Mouse (Mus musculus): Measurements from ENCODE around the gene Itgae.

Gene Itgae

DNA sequence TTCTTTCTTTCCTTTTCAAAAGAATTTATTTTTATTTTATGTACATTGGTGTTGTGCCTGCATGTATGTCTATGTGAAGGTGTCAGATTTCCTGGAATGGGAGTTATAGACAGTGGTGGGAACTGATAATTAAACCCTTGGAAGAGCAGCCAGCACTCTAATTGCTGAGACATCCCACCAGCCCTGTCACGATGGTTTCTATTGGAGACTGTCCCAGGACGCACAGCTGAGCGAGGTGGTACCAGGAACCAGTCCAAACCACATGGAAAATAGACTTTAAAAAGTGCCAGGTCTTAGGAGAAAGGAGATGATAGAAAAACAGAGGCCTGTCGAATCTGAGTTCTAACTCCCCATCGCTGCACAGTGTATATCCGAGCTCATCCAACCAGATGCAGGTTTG, 64.7 kb downstream of the Itgae start:
- DNase-seq: no peak

- DNase-seq: peak; percentile 39
Observed at GRCm38 (mm10) chr11:73159957-73160810, 69.8 kb downstream of the Itgae start, which contains the start of gene P2rx5. Gene P2rx5 (plus strand): TSS chr11:73160421.

DNA sequence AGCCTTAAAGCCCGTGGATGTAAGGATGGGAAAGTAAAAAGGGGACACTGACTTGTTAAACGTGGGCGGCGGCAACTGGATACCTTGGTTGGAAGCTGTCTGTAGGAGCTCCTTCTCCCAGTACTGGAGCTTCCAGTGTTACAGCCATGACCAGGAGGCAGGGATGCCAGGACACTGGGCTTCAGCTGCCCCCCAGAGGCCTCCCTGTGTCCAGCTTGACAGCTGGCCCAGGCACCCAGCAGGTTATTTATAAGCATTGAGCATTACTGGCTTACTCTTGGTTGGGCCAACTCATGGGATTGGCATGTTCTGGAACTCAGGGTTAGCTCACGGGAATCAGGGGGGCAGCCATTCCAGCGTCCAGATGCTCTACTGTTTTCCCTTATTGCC, 70.4 kb downstream of the Itgae start:
- DNase-seq: no peak

- DNase-seq: no peak
Observed at GRCm38 (mm10) chr11:73161616-73162015, 71.2 kb downstream of the Itgae start.

DNA sequence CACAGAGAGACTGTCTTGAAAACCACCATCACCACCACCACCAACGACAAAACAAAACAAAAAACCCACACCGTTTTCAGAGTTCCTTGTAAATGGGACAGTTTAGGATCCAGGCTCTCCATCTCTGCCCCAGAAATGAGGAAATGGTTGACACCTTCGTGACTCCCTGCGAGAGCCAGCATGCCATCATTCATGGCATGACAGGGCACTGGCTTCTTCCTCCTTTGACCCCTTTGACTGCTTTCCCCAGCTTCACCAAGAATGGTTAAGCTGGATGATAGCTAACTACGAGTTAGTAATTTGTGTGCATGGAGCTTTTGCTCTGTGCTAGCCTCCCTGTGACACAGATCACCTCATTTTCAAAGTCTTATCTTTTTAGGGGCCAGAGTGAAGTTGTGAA, 71.9 kb downstream of the Itgae start:
- DNase-seq: no peak

GRCm38 (mm10) chr11:73168071-73168470, 77.7 kb downstream of the Itgae start:
- no peak for DNase-seq

DNA sequence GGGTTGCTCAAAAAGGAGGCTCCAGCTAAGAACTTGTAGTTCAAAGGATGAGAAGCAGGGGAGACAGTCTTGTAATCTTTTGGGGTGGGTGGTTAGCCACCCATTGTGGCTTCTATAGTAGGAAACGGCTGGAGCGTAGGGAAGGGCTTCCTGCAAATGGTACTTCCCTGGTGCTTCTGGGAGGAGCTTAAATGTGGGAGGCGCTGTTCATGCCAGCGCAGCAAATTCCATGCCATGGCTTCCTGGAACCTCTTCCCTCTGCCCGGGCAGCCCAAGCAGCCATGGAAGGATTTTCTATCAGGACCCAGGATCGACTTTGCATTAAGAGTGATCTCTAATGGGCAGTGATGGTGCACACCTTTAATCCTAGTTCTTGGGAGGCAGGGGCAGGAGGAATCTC, 78.2 kb downstream of the Itgae start:
- no peak for DNase-seq

- DNase-seq: peak; percentile 62
Observed at GRCm38 (mm10) chr11:73169231-73169630, 78.8 kb downstream of the Itgae start.

- no peak for DNase-seq
Observed at GRCm38 (mm10) chr11:73172186-73172585, 81.8 kb downstream of the Itgae start.

- DNase-seq: peak; percentile 61
Observed at GRCm38 (mm10) chr11:73175612-73176011, 85.2 kb downstream of the Itgae start.

GRCm38 (mm10) chr11:73176186-73176585, 85.8 kb downstream of the Itgae start:
- DNase-seq: no peak

DNA sequence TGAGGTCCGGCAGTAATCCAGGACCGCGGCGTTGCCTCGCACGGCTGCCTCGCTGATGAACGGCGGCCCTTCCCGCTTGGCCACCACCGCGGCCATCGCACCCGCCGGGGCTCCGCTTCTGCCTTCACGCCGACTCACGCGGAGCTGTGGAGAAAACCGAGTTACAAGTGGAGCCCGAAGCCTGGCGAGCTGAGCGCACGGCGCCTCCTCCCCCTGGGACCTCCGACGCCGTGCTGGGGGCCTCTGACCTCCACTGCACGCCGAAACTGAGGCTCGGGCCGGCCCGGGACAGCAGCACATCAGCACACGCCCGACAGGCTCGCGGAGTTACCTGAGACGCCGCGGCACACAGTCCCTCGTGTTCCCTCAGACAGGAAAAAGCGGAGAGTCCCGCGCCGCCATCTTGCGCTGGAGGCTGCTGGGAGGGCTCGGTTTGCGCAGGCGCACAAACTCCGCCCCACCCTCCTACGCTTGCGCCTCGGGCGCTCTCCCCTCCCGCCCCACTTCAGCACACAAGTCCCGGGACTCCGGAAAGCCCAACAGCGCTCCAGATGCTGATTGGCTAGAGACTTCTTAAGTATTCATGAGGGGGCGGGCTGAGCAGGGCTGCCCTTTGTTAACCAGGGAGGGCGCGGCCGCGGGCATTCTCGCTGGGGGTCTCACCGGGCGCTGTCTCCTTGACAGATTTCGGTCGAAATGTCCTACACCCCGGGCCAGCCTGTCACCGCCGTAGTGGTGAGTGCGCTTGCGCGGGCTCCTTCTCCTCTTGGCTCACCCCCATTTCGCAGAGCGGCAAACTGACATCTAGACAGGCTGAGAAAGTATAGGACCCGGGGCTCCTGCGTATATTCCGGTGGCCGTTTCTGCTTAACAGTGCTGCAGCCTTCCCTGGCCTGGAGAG, 86.5 kb downstream of the Itgae start, which contains the start of the genes Emc6 and Tax1bp3:
TSS of gene Emc6 (minus strand) at position 430 of the 901 bp plus-strand sequence.
TSS of gene Tax1bp3 (plus strand) at position 476 of the 901 bp plus-strand sequence.
- DNase-seq: peak; percentile 97

GRCm38 (mm10) chr11:73177509-73177875, 87.1 kb downstream of the Itgae start:
- DNase-seq: peak; percentile 76

GRCm38 (mm10) chr11:73177895-73178294, 87.5 kb downstream of the Itgae start:
- no peak for DNase-seq

- no peak for DNase-seq
Observed at GRCm38 (mm10) chr11:73185872-73186615, 95.7 kb downstream of the Itgae start.

GRCm38 (mm10) chr11:73187231-73187630, 96.8 kb downstream of the Itgae start:
- no peak for DNase-seq

DNA sequence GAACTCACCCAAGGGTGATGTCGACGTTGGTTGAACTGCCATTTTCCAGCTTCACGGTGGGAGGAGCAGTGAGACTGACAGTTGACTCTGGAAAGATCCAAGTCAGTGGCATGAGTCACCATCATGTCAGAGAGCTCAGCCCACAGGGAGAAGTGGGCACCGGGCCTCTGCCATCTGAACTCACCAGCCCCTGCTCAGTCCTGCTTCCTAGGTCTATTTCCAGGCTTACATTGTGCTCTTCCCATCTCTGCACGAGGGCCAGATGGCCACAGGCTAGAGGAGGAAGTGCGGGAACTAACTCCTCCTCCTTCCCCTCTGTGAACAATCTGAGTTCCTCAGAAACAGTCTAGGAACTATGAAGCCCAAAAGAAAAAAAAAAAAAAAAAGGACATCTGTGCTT, 102.7 kb downstream of the Itgae start:
- DNase-seq: no peak

GRCm38 (mm10) chr11:73194444-73194843, 104.1 kb downstream of the Itgae start:
- DNase-seq: no peak
